In genomic region chr11:31784332-31784901, GRCm38 (mm10) we compare ENCODE assay signal across 22 mouse cellular contexts.
DNase-seq lines count a peak whose midpoint lies in the region; TF ChIP-seq lines count a peak whose summit lies in the region.
"Had no signal": no experiment of that assay in that cellular context is flagged by ENCODE, and none has a peak within 500 bp of the region (broad histone marks: within the 10 kb centered on the region; RNA-seq: fewer than 3 reads in every experiment).

No protein-coding gene starts in this region.

- H3K4me1 ChIP-seq in bone marrow macrophage, adult 2 months (ENCODE audit: control insufficient read depth, insufficient read depth, low read length), result peaks cover 44% of the 10 kb centered on the region
- H3K4me1 ChIP-seq: forebrain, embryonic 10.5 days; forebrain, embryonic 13.5 days; heart, embryonic 15.5 days had no signal

- TF ChIP-seq POLR2A in bone marrow macrophage, adult 2 months (IDR thresholded peaks at IDR 0.05; ENCODE audit: borderline replicate concordance, low read depth, low read length), result no peak
- TF ChIP-seq POLR2A in myocyte (IDR thresholded peaks at IDR 0.05; ENCODE audit: insufficient read length, low read depth), result no peak

- no peak overlapping the region for H3K4me2 ChIP-seq in myocyte (ENCODE audit: low read depth)
- H3K4me2 ChIP-seq: forebrain, embryonic 13.5 days; heart, embryonic 12.5 days; heart, embryonic 15.5 days; hindbrain, embryonic 13.5 days had no signal

- intact Hi-C loops in left cerebral cortex, adult 2 months (cut with DNase I), result no loop called here
- intact Hi-C loops in left cerebral cortex, postnatal 4 days (cut with DNase I), result no loop called here

- no peak overlapping the region for H3ac ChIP-seq in myocyte (ENCODE audit: control insufficient read depth, insufficient read length)

- H3K79me2 ChIP-seq in myocyte (ENCODE audit: control insufficient read depth, insufficient read depth), result no peaks in the 10 kb centered on the region

- no peaks in the 10 kb centered on the region for H3K27me3 ChIP-seq in myocyte (ENCODE audit: control insufficient read depth, insufficient read depth, insufficient read length)
- H3K27me3 ChIP-seq: forebrain, embryonic 13.5 days; heart, embryonic 12.5 days; heart, embryonic 15.5 days; hindbrain, embryonic 13.5 days had no signal

- DNase-seq in left cerebral cortex, adult 2 months (ENCODE audit: extremely low spot score in 1 of 2, low spot score in 2 of 2), result no peak
- no peak for DNase-seq in left cerebral cortex, postnatal 4 days
- DNase-seq in adipocyte (ENCODE audit: low spot score), result peak; percentile 60
- no peak for DNase-seq in right cerebral cortex, postnatal 36 days (ENCODE audit: low spot score in 2 of 2)
- DNase-seq: adrenal gland, adult 8-10 months; adrenal gland, postnatal 25 days; cerebellum, adult 11 months; cerebellum, adult 2 months; cerebellum, adult 9-11 months; cerebellum, postnatal 36 days; embryo, embryonic 11 days; gastrocnemius, postnatal 25 days; heart, postnatal 10 days; heart, postnatal 36 days had no signal

- H3K27ac ChIP-seq in left cerebral cortex, adult 2 months, result peak overlapping the region; percentile 48
- H3K27ac ChIP-seq in bone marrow macrophage, adult 2 months (ENCODE audit: insufficient read depth, low read depth, low read length), result peak overlapping the region; percentile 56
- H3K27ac ChIP-seq: forebrain, embryonic 10.5 days; forebrain, embryonic 13.5 days; heart, embryonic 15.5 days; hindbrain, embryonic 10.5 days; hindbrain, embryonic 13.5 days had no signal

- no peak overlapping the region for H3K4me3 ChIP-seq in left cerebral cortex, adult 2 months
- no peak overlapping the region for H3K4me3 ChIP-seq in bone marrow macrophage, adult 2 months (ENCODE audit: insufficient read depth, low read length)
- H3K4me3 ChIP-seq in myocyte, result no peak overlapping the region
- H3K4me3 ChIP-seq: forebrain, embryonic 10.5 days; forebrain, embryonic 13.5 days; heart, embryonic 12.5 days; heart, embryonic 15.5 days; hindbrain, embryonic 10.5 days; hindbrain, embryonic 13.5 days had no signal

- H3K36me3 ChIP-seq in myocyte (ENCODE audit: control insufficient read depth, insufficient read depth), result no peaks in the 10 kb centered on the region
- H3K36me3 ChIP-seq: forebrain, embryonic 10.5 days; heart, embryonic 12.5 days; heart, embryonic 15.5 days; hindbrain, embryonic 10.5 days; hindbrain, embryonic 13.5 days had no signal

- TF ChIP-seq CTCF in left cerebral cortex, adult 2 months (IDR thresholded peaks at IDR 0.05), result no peak
- TF ChIP-seq CTCF in bone marrow macrophage, adult 2 months (IDR thresholded peaks at IDR 0.05; ENCODE audit: low read depth, low read length), result no peak

TF ChIP-seq in myocyte, 11 proteins besides CTCF, POLR2A, EP300 and RAD21:
- TF ChIP-seq E2F4 (IDR thresholded peaks at IDR 0.05; ENCODE audit: insufficient read depth), result no peak
- no peak for TF ChIP-seq MYOG (IDR thresholded peaks at IDR 0.05; ENCODE audit: control insufficient read depth in 1 of 3, insufficient read depth in 1 of 3, insufficient read length in 2 of 3, low read depth in 2 of 3)
- peak; percentile 58 for TF ChIP-seq USF1 (IDR thresholded peaks at IDR 0.05; ENCODE audit: low read depth)
- TF ChIP-seq MYOD1 (IDR thresholded peaks at IDR 0.05; ENCODE audit: control insufficient read depth in 1 of 3, insufficient read length in 2 of 3, low read depth in 2 of 3), result peak in 1 of 3 experiments; percentile 35
